Mouse (Mus musculus): Measurements from ENCODE around the gene Brap.
"Not testable (repeated sequence)": the region's sequence is repeated elsewhere in the genome, so short reads cannot be mapped to it uniquely, and the experiment has no call there.

Brap gene

GRCm38 (mm10) chr5:121660059-121660896, at the start of gene Brap, which contains the start of gene Acad10:
Gene Brap, plus strand, starts transcription at chr5:121660563.
Gene Acad10, minus strand, starts transcription at chr5:121660514.
- DNase-seq (ENCODE audit: low spot score): peak; percentile 95

DNA sequence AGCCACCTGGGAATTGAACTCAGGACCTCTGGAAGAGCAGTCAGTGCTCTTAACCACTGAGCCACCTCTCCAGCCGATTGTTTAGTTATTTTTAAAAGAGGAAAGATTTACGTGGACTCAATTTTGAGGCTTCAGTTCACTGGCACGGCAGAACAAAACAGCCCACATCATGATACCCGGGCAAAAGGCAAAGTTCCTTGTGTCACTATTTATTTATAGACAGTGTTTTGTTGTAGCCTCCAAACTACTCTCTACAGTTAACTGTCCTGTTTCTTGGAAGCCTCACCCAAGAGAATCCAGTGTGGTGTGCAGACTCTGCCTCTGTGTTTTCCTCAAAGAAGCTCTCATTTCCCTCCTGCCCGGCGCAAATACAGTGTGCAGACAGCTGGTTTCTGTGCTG, 48.3 kb upstream of the Brap start:
- DNase-seq (ENCODE audit: low spot score): no peak

DNA sequence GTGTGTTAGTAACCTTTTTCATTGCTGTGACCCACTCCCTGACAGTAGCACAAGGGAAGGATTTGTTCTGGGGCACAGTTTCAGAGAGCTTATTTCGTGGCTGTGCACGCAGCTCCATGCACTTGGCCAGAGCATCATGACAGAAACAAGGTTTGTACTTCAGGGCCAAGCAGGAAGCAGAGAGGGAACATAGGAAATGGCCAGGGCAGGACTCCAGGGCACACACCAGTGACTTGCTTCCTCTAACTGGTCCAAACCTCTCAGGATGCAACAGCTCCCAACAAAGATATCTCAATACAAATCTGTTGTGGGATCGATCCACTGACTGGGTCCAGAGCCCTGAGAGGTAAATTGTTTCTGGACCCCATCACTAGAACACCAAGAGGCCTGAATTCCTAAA, 45.4 kb upstream of the Brap start:
- not testable (repeated sequence) for DNase-seq (ENCODE audit: low spot score)

- DNase-seq (ENCODE audit: low spot score): peak; percentile 95
These were observed 41.5 kb upstream of the Brap start, which contains the start of gene Acad12 for GRCm38 (mm10) chr5:121618592-121619513. Gene Acad12, minus strand, starts transcription at chr5:121618938.

GRCm38 (mm10) chr5:121621102-121621501, 39.3 kb upstream of the Brap start:
- DNase-seq (ENCODE audit: low spot score): no peak

- no peak for DNase-seq (ENCODE audit: low spot score)
These were observed 37.1 kb upstream of the Brap start for GRCm38 (mm10) chr5:121623241-121623640.

DNA sequence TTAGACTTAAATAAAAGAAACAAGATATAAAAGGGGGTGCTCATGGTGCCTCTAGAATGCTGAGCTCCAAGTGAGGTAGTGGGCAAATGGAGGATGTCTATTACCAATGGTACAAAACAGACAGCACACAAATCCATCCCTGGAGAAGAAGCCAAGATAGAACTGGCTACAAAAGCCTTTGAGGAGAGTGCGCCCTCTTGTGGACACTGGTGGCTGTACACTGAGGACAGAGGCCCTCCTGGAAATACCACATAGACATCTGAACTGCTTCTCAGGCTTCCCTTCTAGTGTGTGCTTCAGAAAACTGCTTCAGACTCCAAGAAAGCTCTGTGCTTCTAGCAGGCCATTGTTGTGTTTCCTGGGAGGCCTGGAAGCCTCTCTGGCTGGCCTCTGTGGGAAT, 32.5 kb upstream of the Brap start:
- DNase-seq (ENCODE audit: low spot score): peak; percentile 85

GRCm38 (mm10) chr5:121631106-121631647, 29.2 kb upstream of the Brap start:
- not testable (repeated sequence) for DNase-seq (ENCODE audit: low spot score)

DNA sequence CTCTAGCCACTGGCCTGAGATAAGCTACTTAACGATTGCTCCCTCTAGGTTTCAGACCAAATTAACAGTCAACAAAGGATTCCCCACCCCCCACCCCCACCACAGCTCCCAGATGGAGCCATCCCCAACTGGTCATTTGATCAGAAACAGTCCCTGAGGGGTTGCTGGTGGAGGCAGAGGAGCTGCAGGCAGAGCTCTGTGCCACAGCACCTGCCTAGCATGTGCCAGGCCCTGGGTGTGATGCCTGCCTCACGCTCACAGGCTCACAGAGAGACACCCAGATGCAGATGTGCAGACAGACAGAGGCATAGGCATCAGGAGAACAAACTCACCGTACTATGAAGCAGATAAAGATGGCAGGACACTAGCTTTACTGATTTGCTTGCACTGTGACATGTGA, 27.6 kb upstream of the Brap start:
- DNase-seq (ENCODE audit: low spot score): no peak

DNA sequence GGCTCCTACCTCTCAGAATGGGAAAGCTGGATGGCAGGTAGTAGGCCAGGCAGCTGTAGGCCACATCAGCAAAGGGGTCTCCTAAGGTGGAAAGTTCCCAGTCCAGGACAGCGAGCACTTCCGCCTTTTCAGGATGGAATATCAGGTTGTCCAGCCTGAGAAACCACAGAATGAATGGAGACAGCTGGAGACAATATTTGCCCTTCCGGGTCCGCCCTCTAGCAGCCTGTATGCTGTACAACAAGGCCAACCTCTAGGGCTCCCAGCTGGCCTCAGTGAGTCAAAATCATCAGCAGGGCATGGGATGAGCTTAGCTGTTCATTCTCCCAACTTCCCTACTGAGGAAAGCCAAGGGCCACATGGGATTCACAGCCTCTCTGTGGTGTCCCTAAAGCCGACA, 25.7 kb upstream of the Brap start:
- no peak for DNase-seq (ENCODE audit: low spot score)

DNA sequence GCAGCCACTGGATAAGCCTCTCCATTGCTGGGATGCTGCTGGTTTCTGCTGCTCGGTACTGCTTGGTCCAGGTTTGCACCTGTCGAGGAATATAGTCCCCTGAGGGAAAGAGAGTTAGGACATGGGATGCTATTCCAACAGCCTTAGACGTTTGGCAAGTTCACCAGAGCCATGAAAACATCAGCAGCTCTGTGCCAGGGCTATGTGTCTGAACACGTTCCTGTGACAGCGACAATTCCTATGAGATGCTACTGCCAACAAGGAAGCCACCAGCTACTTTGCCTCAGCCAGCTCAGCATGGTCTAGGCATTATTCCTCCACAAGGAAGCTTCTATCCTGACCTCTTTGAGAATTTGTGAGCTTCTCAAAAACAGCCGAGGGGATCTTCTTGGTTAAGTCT, 23.1 kb upstream of the Brap start:
- DNase-seq (ENCODE audit: low spot score): no peak

- DNase-seq (ENCODE audit: low spot score): no peak
These were observed 20.8 kb upstream of the Brap start for GRCm38 (mm10) chr5:121639601-121640000.

DNA sequence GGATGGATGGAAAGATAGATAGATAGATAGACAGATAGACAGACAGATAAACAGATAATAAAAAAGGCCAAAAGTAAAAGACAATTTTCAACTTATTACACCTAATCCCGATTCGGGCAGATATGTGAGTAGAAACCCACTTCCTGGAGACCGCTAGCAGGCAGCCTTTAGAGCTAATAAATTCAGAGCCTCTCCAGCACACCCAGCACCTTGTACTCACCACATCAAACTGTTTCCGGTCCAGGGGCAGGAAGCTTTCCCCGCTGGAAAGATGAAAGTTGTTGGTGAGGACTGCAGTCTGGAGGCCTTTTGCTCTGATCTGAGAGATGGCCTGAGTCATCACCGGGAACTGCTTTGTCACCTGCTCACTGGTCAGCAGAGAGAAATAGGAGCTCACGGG, 11.2 kb upstream of the Brap start:
- no peak for DNase-seq (ENCODE audit: low spot score)

DNA sequence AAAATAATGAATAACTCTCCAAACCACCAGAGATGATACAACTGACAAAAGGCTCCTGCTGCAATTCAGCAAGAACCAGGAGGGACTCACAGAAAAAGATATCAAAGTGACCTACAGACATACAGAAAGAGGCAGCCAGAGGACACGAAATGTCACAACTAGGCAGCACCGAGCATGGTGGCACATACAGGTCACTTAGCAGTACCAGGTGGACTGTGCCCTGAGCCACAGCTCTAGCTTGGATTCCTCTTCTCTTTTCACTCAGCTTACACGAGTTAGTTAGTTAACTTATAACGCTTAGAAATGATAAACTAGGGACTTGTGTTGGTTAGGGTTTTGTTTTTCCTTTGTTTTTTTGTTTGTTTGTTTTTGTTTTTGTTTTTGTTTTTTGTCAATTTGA, 5.8 kb upstream of the Brap start:
- DNase-seq (ENCODE audit: low spot score): no peak

DNA sequence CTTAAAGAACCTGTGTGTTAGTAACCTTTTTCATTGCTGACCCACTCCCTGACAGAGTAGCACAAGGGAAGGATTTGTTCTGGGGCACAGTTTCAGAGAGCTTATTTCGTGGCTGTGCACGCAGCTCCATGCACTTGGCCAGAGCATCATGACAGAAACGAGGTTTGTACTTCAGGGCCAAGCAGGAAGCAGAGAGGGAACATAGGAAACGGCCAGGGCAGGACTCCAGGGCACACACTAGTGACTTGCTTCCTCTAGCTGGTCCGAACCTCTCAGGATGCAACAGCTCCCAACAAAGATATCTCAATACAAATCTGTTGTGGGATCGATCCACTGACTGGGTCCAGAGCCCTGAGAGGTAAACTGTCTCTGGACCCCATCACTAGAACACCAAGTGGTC, 3.5 kb upstream of the Brap start:
- not testable (repeated sequence) for DNase-seq (ENCODE audit: low spot score)

- DNase-seq (ENCODE audit: low spot score): not testable (repeated sequence)
These were observed 2.7 kb upstream of the Brap start for GRCm38 (mm10) chr5:121657656-121658055.

- no peak for DNase-seq (ENCODE audit: low spot score)
These were observed 513 bp downstream of the Brap start for GRCm38 (mm10) chr5:121660897-121661254.

DNA sequence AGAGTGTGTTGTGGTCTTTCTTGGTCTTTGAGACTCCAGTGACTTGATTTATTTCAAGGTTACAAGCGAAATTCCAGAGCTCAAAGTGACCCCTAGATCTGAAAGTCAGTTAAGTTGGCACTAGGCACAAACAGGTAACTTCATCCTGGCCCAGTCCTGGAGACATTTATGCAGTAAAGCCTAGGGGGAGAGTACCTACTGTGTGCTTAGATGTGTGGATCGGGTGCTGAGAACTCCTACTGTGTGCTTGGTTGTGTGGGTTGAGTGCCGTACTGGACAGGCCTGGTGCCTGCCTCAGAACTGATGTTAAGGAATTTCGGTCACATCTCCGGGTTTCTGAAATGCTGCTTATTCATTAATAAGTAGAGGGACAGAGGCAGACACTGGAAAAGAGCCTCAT, 1.1 kb downstream of the Brap start:
- DNase-seq (ENCODE audit: low spot score): no peak

- DNase-seq (ENCODE audit: low spot score): no peak
These were observed 3.1 kb downstream of the Brap start for GRCm38 (mm10) chr5:121663456-121663855.

- no peak for DNase-seq (ENCODE audit: low spot score)
These were observed 3.7 kb downstream of the Brap start for GRCm38 (mm10) chr5:121664078-121664477.

GRCm38 (mm10) chr5:121664971-121665370, 4.6 kb downstream of the Brap start:
- no peak for DNase-seq (ENCODE audit: low spot score)

GRCm38 (mm10) chr5:121667067-121667466, 6.7 kb downstream of the Brap start:
- DNase-seq (ENCODE audit: low spot score): no peak

GRCm38 (mm10) chr5:121668411-121668810, 8.0 kb downstream of the Brap start:
- no peak for DNase-seq (ENCODE audit: low spot score)

Measured in embryo, embryonic 10 days (tissue).